ENCODE assay signal across 8 mouse cellular contexts in the genomic region with DNA sequence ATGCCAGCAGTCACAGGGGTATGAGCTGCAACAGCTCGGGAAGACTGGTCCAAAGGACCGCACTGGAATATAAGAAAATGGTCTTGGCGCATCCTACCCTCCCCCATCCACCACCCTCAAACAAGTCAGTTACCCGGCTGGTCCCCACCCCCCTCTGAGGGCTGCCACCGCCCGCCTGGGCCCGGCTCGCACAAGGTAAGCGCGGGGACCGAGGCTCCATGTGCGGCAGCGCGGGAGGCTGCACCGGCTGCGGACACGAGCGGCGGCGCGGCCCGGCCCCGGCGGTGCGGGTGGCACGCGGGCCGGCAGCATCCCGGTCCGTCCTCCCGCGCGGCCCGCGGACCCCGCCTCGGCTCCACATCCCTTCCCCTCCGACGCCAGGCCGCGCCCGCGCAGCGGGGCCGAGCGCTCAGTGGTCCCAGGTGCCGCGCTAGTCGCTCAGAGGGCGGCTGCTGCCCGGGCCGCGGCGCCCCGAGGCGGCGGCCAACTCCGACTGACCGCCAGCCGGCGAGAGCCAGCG. TPM values are rescaled to one million over a fixed set of nuclear protein-coding genes. Genes with fewer than 3 reads are reported as not detected.
DNase-seq lines count a peak whose midpoint lies in the region; ATAC-seq and TF ChIP-seq lines count a peak whose summit lies in the region.

No protein-coding gene starts in this region.

- WGBS in intestine, embryonic 15.5 days: 0% methylated on average over 48 of the region's 62 CpGs
- WGBS in liver, embryonic 11.5 days: under 1% methylated on average over 58 of the region's 62 CpGs
- WGBS in midbrain, postnatal 0 days: 0% methylated on average over 16 of the region's 62 CpGs

- intact Hi-C loops in left cerebral cortex, adult 2 months (cut with DNase I): loop anchor here (5.0 kb wide), 2 partner anchors 42 to 77 kb away; partner anchors contain the start of gene Ebpl
- intact Hi-C loops in left cerebral cortex, postnatal 36 days (cut with DNase I): loop anchor here (2.0 to 5.0 kb wide), 3 partner anchors 60 to 107 kb away; partner anchors contain the start of gene Ebpl

- peak overlapping the region; percentile 73 for H3K4me3 ChIP-seq in left cerebral cortex, adult 2 months
- H3K4me3 ChIP-seq in intestine, embryonic 15.5 days (replicated peaks): peak overlapping the region; percentile 91
- peak overlapping the region; percentile 95 for H3K4me3 ChIP-seq in liver, embryonic 11.5 days (ENCODE audit: low read depth, low read length)
- peak overlapping the region; percentile 86 for H3K4me3 ChIP-seq in midbrain, postnatal 0 days (ENCODE audit: low read depth, low read length)

- peak overlapping the region; percentile 77 for H3K9ac ChIP-seq in intestine, embryonic 15.5 days
- H3K9ac ChIP-seq in liver, embryonic 11.5 days (ENCODE audit: low read depth, low read length): peak overlapping the region; percentile 94
- peak overlapping the region; percentile 86 for H3K9ac ChIP-seq in midbrain, postnatal 0 days (replicated peaks; ENCODE audit: low read length, poor library complexity, severe bottlenecking)

- H3K4me2 ChIP-seq in intestine, embryonic 15.5 days (replicated peaks): peak overlapping the region; percentile 68
- H3K4me2 ChIP-seq in liver, embryonic 11.5 days: peak overlapping the region; percentile 80
- peak overlapping the region; percentile 56 for H3K4me2 ChIP-seq in midbrain, postnatal 0 days (ENCODE audit: low read depth, low read length, poor library complexity, severe bottlenecking)

- peaks cover 5% of the 10 kb centered on the region; the same call in 1 of the 2 replicates for H3K4me1 ChIP-seq in intestine, embryonic 15.5 days (replicated peaks)
- peaks cover 13% of the 10 kb centered on the region for H3K4me1 ChIP-seq in liver, embryonic 11.5 days (replicated peaks; ENCODE audit: control insufficient read depth, insufficient read depth, low read length)
- peaks cover 4% of the 10 kb centered on the region for H3K4me1 ChIP-seq in midbrain, postnatal 0 days (ENCODE audit: insufficient read depth, low read length)

- H3K36me3 ChIP-seq in intestine, embryonic 15.5 days: no peaks in the 10 kb centered on the region
- H3K36me3 ChIP-seq in liver, embryonic 11.5 days (ENCODE audit: control insufficient read depth, insufficient read depth, low read length): no peaks in the 10 kb centered on the region
- H3K36me3 ChIP-seq in midbrain, postnatal 0 days (ENCODE audit: insufficient read depth, low read length): no peaks in the 10 kb centered on the region

- no peak for TF ChIP-seq CTCF in left cerebral cortex, adult 2 months (IDR thresholded peaks at IDR 0.05)
- TF ChIP-seq CTCF in midbrain, postnatal 0 days (IDR thresholded peaks at IDR 0.05): no peak

- peak; percentile 46 for ATAC-seq in cerebellum, adult (ENCODE audit: insufficient number of reproducible peaks, low FRiP score, low TSS enrichment)
- peak; percentile 72 for ATAC-seq in intestine, embryonic 15.5 days
- peak; percentile 57 for ATAC-seq in liver, embryonic 11.5 days (replicated peaks; ENCODE audit: low FRiP score)
- ATAC-seq in midbrain, postnatal 0 days (ENCODE audit: low FRiP score): peak; percentile 74

- H3K9me3 ChIP-seq in intestine, embryonic 15.5 days: no peaks in the 10 kb centered on the region
- no peaks in the 10 kb centered on the region for H3K9me3 ChIP-seq in liver, embryonic 11.5 days (ENCODE audit: control insufficient read depth, low read length)
- H3K9me3 ChIP-seq in midbrain, postnatal 0 days (ENCODE audit: low read length): no peaks in the 10 kb centered on the region

- H3K27ac ChIP-seq in left cerebral cortex, adult 2 months: peak overlapping the region; percentile 99
- H3K27ac ChIP-seq in intestine, embryonic 15.5 days: peak overlapping the region; percentile 90
- H3K27ac ChIP-seq in liver, embryonic 11.5 days (ENCODE audit: low read depth, low read length): peak overlapping the region; percentile 91
- peak overlapping the region; percentile 96 for H3K27ac ChIP-seq in midbrain, postnatal 0 days (ENCODE audit: low read depth, low read length)

- H3K27me3 ChIP-seq in intestine, embryonic 15.5 days (replicated peaks): no peaks in the 10 kb centered on the region
- no peaks in the 10 kb centered on the region for H3K27me3 ChIP-seq in liver, embryonic 11.5 days (replicated peaks; ENCODE audit: control insufficient read depth, insufficient read depth, low read length)
- H3K27me3 ChIP-seq in midbrain, postnatal 0 days (ENCODE audit: insufficient read depth, low read length): no peaks in the 10 kb centered on the region

- DNase-seq in left cerebral cortex, adult 2 months (ENCODE audit: extremely low spot score in 1 of 2, low spot score in 2 of 2): peak; percentile 54 to 61
- DNase-seq in left cerebral cortex, postnatal 36 days (ENCODE audit: low spot score in 2 of 2): no peak
- DNase-seq in forelimb bud, embryonic 11.5 days (ENCODE audit: low read depth, low spot score): peak; percentile 58
- DNase-seq in liver, embryonic 11.5 days (ENCODE audit: low spot score): no peak
- peak; percentile 55 for DNase-seq in midbrain, postnatal 0 days (ENCODE audit: low spot score)
- DNase-seq in thymus, postnatal 14 days: peak; percentile 75

RNA-seq across cellular contexts. Expression of gene Kpna3, which starts 0.5 kb away (rescaled TPM):
- total RNA-seq in left cerebral cortex, adult 2 months (2021): 10 to 100 TPM; 66.1 to 72.7 TPM
- total RNA-seq in left cerebral cortex, postnatal 36 days (2021): 10 to 100 TPM; 68.0 to 71.6 TPM
- polyA plus RNA-seq in intestine, embryonic 15.5 days (2015; fragmentation: Nextera tagmentation; extraction: Ambion mirVana): 40.2 and 47.1 TPM in 2 replicates
- polyA plus RNA-seq in liver, embryonic 11.5 days (2014; fragmentation: Nextera tagmentation; extraction: Ambion mirVana): 67.6 and 78.6 TPM in 2 replicates
- total RNA-seq in midbrain, postnatal 0 days (2014; rRNA removed): 34.4 and 55.8 TPM in 2 replicates
- 55.7 and 56.7 TPM in 2 replicates for polyA plus RNA-seq in midbrain, postnatal 0 days (2015; fragmentation: Nextera tagmentation; extraction: Ambion mirVana)

Comparison
In these comparisons a context has a peak if more than half of its experiments do, and no peak if none do; other contexts are left out.
1. DNase-seq: peak in left cerebral cortex, adult 2 months (2 of 2), forelimb bud, embryonic 11.5 days (single experiment), midbrain, postnatal 0 days (single experiment) and thymus, postnatal 14 days (single experiment); none in left cerebral cortex, postnatal 36 days (0 of 2) and liver, embryonic 11.5 days (single experiment).
2. Peak in every context shown above with its lines, with median percentiles within 50 percentile points of each other: H3K27ac ChIP-seq, H3K4me3 ChIP-seq, ATAC-seq, H3K4me2 ChIP-seq and H3K9ac ChIP-seq.